Mouse (Mus musculus): ENCODE measurements around the gene Vmn1r210.
"Not testable (repeated sequence)": the region's sequence is repeated elsewhere in the genome, so short reads cannot be mapped to it uniquely, and the experiment has no call there.

The Vmn1r210 gene

DNA sequence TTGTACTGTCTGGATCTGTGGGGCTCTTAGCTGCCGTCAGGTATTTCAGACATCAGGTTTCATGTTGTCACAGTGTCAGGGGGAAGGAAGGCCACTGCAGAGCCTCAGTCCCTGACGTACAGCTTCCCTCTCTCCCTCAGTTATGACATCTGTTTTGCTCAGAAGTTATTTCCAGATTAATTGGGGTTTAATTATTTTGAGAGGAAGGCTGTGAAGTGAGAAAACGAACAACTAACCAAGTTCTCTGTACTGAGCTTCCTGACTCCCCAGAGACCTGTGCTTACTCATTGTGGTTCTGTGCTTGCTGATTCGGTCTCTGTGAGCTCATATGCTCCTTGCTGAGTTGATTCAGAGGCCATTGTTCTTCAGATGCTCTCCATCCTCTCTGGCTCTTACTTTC lies at the start of gene Vmn1r210:
Gene Vmn1r210, minus strand, starts transcription at position 101 of the 400 bp plus-strand sequence.
- no peak for DNase-seq (ENCODE audit: low spot score in 2 of 2)

DNA sequence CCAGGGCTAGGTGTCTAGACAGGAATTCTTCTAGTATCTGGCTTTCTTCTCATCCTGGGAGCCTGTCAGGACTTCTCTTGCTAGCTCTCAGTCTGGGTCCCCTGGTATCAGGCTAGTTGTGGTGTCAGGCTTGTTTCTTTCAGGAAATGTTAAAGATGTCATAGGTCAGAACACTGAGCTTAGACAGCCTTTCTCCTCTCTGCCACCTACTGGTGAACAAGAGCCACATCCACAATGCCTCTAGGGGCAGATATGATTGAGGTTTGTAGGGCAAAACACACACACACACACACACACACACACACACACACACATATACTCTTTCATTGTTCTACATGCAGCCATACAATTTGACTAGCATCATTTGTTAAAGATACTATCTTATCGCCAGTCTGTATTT lies 48.1 kb upstream of the Vmn1r210 start:
- DNase-seq (ENCODE audit: low spot score in 2 of 2): no peak

DNA sequence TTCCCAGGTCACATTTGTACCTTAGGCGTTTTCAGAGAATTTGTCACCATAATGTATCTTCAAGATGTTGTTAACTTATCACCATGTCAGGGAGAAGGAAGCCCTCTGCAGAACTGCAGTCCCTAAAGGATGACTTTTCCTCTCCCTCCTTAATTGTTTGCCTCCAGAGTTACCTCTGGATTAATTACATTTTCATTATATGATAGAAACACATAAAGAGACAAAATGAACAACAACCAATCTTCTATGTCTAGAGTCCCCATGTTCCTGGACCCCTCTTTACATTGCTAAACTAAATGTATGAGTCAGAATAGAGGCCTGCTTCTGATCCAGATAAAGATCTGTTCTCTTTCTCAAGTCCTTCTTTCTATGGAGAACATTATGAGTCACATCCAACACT lies 26.3 kb upstream of the Vmn1r210 start, which contains the start of gene Vmn1r211:
Gene Vmn1r211, minus strand, starts transcription at position 101 of the 400 bp plus-strand sequence.
- DNase-seq (ENCODE audit: low spot score in 2 of 2): no peak

DNA sequence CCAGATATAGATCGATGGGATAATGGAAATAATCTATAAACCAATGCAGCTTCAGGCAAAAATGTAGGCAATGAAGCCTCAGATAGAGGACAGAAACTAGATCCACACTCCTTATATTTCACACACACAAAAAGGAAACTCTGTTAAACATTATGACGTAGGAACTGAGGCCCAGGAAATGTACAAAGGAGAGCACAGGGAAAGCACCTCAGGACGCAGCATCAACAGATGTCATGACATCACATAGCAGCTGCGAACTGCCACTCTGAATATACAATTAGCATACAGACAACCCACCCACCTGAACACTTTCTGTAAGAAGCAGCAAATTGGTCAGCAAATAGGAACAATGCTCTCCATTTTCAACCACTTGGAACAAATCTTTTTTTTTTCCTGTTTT lies 23.6 kb upstream of the Vmn1r210 start:
- no peak for DNase-seq (ENCODE audit: low spot score in 2 of 2)

DNA sequence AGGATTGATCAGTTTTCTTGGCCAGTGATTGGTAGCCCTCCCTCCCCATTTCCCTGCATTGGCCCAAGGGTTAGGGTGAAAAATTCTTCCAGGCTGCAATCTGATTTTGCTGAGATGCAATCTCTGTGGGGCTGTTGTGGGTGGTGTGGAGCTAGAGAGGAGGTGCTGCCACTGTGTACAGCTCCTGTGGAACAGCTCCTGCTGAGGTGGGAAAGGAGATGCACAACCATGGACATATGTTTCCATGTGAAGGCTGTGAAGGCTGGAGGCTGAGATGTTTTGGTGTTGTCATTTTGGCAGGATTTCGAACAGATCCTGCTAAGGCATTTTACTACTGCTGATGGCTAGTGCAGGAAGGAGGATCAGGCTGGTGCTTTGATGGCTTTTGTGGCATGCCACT lies 15.7 kb upstream of the Vmn1r210 start:
- peak; percentile 2 to 22 for DNase-seq (ENCODE audit: low spot score in 2 of 2)

DNA sequence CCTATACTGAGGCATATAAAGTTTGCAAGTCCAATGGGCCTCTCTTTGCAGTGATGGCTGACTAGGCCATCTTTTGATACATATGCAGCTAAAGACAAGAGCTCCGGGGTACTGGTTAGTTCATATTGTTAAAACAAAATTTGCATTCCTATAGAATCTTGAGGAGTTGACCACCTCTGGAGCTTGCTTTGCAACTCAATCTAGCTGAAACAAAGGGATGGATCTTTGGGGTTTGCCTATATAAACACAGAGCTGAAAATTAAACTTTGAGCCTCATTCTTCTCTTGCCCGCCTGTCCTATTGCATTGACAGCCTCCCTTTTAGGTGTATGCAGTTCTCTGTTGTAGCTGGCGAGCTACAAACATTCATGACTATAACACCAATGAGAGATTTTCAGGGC lies 13.2 kb upstream of the Vmn1r210 start:
- DNase-seq (ENCODE audit: low spot score in 2 of 2): not testable (repeated sequence)

DNA sequence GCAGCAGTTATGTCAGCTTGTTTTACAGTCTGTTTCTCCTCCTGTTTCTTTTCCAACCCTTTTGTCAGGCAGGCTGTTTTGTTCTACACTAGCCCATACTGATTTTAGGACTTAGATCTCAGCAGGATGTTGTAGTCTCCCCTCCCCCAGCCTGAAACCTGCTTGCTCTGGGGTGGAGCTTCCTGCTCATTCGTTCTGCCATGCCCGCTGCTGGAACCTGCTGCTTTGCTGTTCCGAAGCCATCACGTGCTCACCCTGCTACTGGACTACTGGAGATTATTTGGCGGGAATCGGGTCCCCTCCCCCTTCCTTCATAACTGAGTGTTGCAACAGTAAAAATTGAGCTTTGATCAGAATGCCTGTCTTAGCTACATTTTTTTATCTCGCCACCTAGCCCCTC lies 1.8 kb downstream of the Vmn1r210 start:
- DNase-seq (ENCODE audit: low spot score in 2 of 2): not testable (repeated sequence)

DNA sequence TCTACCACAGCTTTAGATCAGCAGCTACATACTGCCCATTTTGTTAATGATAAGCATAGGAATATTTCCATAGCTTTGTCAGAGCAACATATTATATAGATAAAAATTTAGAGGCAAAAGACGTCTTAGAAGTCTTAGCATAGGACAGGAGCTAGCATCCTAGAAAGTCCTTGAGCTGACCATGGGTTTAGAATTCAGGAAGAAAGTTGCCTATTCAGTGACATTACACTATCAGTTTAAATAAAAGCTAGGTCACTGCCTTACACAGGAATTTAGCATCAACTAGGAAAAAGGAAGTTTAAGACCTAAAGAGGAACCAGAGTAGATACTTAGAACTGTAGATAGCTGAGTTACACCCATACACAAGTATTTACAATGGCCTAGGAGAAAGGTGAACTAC lies 9.5 kb downstream of the Vmn1r210 start:
- DNase-seq (ENCODE audit: low spot score in 2 of 2): not testable (repeated sequence)

DNA sequence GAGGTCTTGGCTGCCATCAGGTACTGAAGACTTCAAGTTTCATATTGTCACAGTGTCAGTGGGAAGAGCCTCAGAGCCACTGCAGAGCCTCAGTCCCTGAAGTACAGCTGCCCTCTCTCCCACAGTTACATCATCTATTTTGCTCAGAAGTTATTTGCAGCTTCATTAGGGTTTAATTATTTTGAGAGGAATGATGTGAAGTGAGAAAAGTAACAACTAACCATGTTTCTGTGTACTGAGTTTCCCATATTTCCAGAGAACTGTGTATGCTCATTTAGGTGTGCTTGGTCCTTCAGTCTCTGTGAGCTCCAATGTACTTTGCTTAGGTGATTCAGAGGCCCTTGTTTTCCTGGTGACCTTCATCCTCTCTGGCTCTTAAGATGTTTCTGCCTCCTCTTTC lies 21.6 kb downstream of the Vmn1r210 start, which contains the start of gene Vmn1r209:
Gene Vmn1r209, minus strand, starts transcription at position 101 of the 400 bp plus-strand sequence.
- DNase-seq (ENCODE audit: low spot score in 2 of 2): not testable (repeated sequence)

DNA sequence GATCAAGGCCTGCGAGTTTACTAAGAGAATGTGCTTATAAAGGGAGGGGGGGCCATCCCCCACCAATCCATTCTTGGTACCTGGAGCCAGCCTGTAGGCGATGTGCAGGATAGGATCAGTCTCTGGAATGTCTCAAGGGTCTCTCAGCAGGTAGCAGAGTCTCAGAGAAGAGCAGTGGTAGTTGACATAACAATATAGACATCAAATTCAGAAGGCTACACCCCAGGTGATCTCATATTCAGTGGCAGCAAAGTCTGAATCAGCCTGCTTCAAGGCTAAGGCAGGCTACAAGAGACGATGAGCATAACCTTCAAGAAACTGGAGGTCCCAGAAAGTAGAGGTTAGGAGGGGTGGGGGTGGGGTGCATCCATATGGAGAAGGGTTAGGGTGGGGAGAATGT lies 43.1 kb downstream of the Vmn1r210 start:
- DNase-seq (ENCODE audit: low spot score in 2 of 2): not testable (repeated sequence)

DNA sequence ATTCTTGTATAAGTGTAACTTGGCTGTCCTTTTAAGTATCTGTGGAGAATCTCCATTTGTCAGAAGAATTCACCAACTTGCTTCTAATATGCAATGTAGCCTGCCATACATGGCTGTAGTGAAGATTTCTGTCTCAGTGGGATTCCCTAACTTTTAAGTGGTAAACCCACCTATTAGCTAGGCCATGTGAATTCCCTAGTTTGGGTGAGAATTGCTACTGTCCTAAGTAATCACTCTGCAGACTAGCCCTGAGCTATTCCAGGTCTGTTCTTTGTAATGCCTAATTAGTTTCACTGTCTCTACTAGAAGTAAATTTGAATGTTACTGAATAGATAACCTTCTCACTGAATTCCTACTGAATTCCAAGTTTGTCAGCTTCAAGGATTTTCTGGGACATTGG lies 47.0 kb downstream of the Vmn1r210 start:
- DNase-seq (ENCODE audit: low spot score in 2 of 2): not testable (repeated sequence)

DNA sequence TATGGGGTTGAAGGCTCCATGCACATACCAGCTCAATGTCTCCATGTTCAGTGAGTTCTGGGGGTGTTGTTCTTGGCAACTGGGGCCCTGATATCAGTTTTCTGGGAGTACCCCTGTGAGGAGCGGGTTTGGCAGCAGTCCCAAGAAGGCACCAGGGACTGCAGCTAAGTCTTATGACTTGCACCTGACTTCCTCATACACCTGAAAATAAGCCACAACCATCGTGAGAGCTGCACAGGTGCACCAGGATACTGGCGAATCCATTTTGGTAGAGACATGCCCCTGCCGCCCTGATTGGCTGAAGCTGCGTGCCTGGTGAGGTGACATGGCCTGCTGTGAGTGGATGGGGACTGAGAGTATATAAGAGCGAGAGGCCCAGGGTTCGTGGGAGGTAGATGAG lies 53.8 kb downstream of the Vmn1r210 start, which contains the start of gene Vmn1r208:
Gene Vmn1r208, minus strand, starts transcription at position 101 of the 400 bp plus-strand sequence.
- DNase-seq (ENCODE audit: low spot score in 2 of 2): not testable (repeated sequence)

All from frontal cortex, postnatal 36 days (tissue).